Mouse (Mus musculus): ENCODE measurements around the gene Sarnp. TPM values are rescaled to one million over a fixed set of nuclear protein-coding genes. Genes with fewer than 3 reads are reported as not detected.

The Sarnp gene
- 132 and 144 TPM in 2 replicates for polyA plus RNA-seq (2021; fragmentation: Nextera tagmentation)
- long read RNA-seq, experiment 1, transcript Sarnp-201 (11 exons, 918 nt): major isoform, 23 of 92 reads
- long read RNA-seq, experiment 1, partial matches to known transcripts: 17 of 92 reads
- long read RNA-seq, experiment 1, other reads (novel, unspliced or antisense): 52 of 92 reads
- long read RNA-seq, experiment 2, transcript Sarnp-201 (11 exons, 918 nt): major isoform, 22 of 90 reads
- long read RNA-seq, experiment 2, partial matches to known transcripts: 7 of 90 reads
- long read RNA-seq, experiment 2, other reads (novel, unspliced or antisense): 61 of 90 reads

GRCm38 (mm10) chr10:128817033-128817432 is at the start of gene Sarnp:
TSS of gene Sarnp (plus strand) at chr10:128817333.

GRCm38 (mm10) chr10:128790398-128791124 is 26.6 kb upstream of the Sarnp start, which contains the start of gene Mmp19:
TSS of gene Mmp19 (plus strand) at chr10:128790910.

DNA sequence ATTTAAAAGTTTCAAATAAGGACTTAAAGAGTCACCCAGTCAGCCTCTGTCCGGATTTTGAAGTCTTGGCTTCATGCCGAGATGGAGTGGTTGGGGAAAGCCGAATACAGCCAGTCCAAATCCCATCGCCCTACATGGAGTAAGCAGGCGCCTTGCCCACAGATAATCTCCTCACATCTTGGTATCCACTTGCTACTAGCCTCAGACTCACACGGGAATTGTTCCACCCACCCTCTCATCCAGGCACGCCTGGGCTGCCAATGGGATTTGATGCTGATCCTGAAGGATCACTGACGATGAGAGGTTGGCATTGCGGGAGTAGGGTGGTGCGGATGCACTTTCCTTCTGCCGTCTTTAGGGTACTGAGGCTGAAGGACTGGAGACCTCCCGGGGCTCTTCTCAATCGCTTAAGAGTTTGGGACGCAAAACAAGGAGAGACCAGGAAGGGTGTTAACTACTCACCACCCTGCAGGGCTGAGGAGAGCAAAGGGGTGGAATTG is 13.3 kb upstream of the Sarnp start, which contains the start of gene Dnajc14:
Gene Dnajc14 (plus strand): TSS at position 292 of the 500 bp plus-strand sequence.

DNA sequence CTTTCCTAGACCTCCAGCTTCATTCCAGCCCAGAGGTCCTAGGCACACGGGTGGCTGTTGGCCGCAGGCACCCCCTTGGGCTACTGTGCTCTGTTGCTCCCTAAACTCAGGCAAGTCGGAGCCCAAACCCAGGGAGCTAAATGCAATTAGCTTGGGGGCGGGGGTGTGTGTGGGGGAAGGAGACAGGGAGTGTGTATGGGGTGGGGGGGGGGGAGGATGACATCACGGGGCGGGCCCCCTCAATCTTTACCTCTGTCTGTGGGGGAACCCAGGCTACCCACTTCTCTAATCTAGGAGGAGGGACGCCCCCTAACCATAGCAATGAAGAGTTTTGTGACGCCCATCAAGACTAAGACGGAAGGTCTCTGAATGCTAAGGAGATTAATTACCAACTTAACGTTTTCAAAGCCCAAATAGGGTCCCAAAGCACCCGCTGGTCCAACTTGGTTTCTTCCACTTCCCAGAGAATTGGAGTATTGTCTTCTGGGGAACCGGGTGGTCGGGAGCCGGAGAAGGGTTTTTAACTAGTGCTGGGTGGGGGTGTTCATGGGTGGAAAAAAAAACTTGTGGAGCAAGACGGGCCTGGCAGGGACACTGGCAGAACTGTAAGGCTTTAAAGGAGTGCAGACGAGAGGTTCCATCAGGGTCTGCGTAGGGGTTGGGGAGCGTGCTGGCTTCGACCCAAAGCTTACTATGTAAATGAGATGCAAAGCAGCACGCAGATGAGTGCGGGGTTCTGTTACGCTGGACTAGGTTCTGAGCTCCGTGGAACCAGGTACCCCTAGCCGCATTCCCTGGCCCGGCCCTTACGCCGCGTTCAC is 12.7 kb upstream of the Sarnp start, which contains the start of gene Tmem198b:
Gene Tmem198b (minus strand): TSS at position 100 of the 821 bp plus-strand sequence.

GRCm38 (mm10) chr10:128821358-128822056 is 4.4 kb downstream of the Sarnp start, which contains the start of gene Ormdl2:
TSS of gene Ormdl2 (minus strand) at chr10:128821645.

DNA sequence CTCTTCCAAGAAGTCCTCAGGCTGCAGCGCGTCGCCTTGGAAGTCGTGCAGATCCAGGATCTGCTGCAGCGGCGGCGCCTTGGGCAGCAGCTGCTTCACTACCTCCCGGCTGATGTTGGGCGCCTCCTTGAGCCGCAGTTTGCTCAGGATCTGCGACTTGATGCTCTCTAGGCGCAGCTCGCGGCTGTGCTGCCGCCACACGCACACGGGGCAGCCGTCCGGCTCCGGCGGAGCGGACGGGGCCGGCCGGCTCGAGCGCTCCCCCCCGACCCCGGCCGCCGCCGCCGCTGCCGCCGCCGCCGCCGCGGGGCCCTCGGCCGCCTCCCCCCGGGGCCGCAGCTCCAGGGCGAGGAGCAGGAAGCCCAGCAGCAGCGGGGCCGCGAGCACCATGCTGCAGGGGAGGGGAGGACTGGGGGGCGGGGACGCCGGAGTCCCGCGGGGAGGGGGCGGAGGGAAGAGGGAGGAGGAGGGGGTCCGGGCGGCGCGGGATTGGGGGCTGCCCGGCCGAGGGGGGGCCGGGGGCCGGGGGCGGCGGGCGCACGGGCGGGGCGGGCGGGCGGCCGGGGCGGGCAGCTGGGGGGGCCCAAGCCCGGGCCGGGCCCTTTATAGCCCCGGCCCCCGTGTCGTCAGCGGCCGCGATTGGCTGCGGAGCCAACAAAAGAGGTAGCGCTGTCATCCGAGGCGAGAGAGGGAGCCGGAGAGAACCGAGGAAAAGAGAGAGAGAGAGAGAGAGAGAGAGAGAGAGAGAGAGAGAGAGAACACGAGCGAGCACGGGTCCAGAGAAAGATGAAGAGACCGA is 74.4 kb downstream of the Sarnp start, which contains the start of gene Gdf11:
Gene Gdf11 (minus strand): TSS at position 423 of the 799 bp plus-strand sequence.

DNA sequence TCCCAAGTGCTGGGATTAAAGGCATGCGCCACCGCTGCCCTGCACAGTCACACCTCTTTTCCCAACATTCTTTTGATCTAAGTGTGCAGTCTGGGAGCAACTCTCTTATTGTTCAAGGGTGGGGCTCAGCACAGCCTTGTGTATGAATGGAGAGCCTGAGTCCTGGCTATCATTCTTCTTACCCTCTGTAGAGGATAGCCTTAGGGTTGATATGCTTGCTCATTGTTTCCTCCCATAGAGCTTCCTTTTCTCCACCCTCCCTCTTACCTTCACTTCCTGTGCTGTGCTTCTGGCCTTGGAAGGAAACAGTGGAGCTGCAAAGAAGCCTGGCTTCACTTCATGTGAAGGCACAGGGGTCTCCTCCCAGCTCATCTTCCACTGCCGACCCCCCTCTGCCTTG is 83.6 kb downstream of the Sarnp start, which contains the start of gene Cd63:
Gene Cd63 (plus strand): TSS at position 292 of the 400 bp plus-strand sequence.

GRCm38 (mm10) chr10:128922822-128923012 is 105.6 kb downstream of the Sarnp start, which contains the start of gene Rdh5:
TSS of gene Rdh5 (minus strand) at chr10:128922888.

GRCm38 (mm10) chr10:128923935-128924334 is 106.8 kb downstream of the Sarnp start, which contains the start of gene Bloc1s1:
TSS of gene Bloc1s1 (minus strand) at chr10:128924035.

Other genes with a start within 250 kb of the Sarnp start
- 1.3 and 1.5 TPM in 2 replicates for gene Erbb3, start 227.7 kb upstream of the Sarnp start, polyA plus RNA-seq (2021; fragmentation: Nextera tagmentation)
- gene Rps26, start 190.6 kb upstream of the Sarnp start, polyA plus RNA-seq (2021; fragmentation: Nextera tagmentation): 1,260 and 1,337 TPM in 2 replicates
- 3.5 and 4.4 TPM in 2 replicates for gene Ikzf4, start 171.3 kb upstream of the Sarnp start, polyA plus RNA-seq (2021; fragmentation: Nextera tagmentation)
- gene Suox, start 143.3 kb upstream of the Sarnp start, polyA plus RNA-seq (2021; fragmentation: Nextera tagmentation): 9.6 and 10.0 TPM in 2 replicates
- gene Rab5b, start 121.1 kb upstream of the Sarnp start, polyA plus RNA-seq (2021; fragmentation: Nextera tagmentation): 50.2 and 54.3 TPM in 2 replicates
- 0.64 and 0.75 TPM in 2 replicates for gene Pmel, start 113.1 kb upstream of the Sarnp start, polyA plus RNA-seq (2021; fragmentation: Nextera tagmentation)
- gene Cdk2, start 112.3 kb upstream of the Sarnp start, polyA plus RNA-seq (2021; fragmentation: Nextera tagmentation): 1.2 and 1.5 TPM in 2 replicates
- 5.3 TPM in 2 replicates for gene Dgka, start 72.5 kb upstream of the Sarnp start, polyA plus RNA-seq (2021; fragmentation: Nextera tagmentation)
- gene Pym1, start 69.4 kb upstream of the Sarnp start, polyA plus RNA-seq (2021; fragmentation: Nextera tagmentation): 6.5 and 6.7 TPM in 2 replicates
- 0.11 and 0.31 TPM in 2 replicates for gene Mmp19, start 26.4 kb upstream of the Sarnp start, polyA plus RNA-seq (2021; fragmentation: Nextera tagmentation)
- 14.7 and 15.1 TPM in 2 replicates for gene Dnajc14, start 13.3 kb upstream of the Sarnp start, polyA plus RNA-seq (2021; fragmentation: Nextera tagmentation)
- 4.6 and 4.7 TPM in 2 replicates for gene Tmem198b, start 13.0 kb upstream of the Sarnp start, polyA plus RNA-seq (2021; fragmentation: Nextera tagmentation)
- 22.3 and 35.3 TPM in 2 replicates for gene Ormdl2, start 4.3 kb downstream of the Sarnp start, polyA plus RNA-seq (2021; fragmentation: Nextera tagmentation)
- 6.8 and 7.9 TPM in 2 replicates for gene Gdf11, start 74.4 kb downstream of the Sarnp start, polyA plus RNA-seq (2021; fragmentation: Nextera tagmentation)
- 190 and 257 TPM in 2 replicates for gene Cd63, start 83.7 kb downstream of the Sarnp start, polyA plus RNA-seq (2021; fragmentation: Nextera tagmentation)
- gene Rdh5, start 105.6 kb downstream of the Sarnp start, polyA plus RNA-seq (2021; fragmentation: Nextera tagmentation): 10.0 and 83.5 TPM in 2 replicates
- 356 and 436 TPM in 2 replicates for gene Bloc1s1, start 106.7 kb downstream of the Sarnp start, polyA plus RNA-seq (2021; fragmentation: Nextera tagmentation)
- 3.7 and 4.6 TPM in 2 replicates for gene Itga7, start 116.5 kb downstream of the Sarnp start, polyA plus RNA-seq (2021; fragmentation: Nextera tagmentation)
- not detected in 2 replicates for gene Mettl7b, start 143.7 kb downstream of the Sarnp start, polyA plus RNA-seq (2021; fragmentation: Nextera tagmentation)
- not detected in 2 replicates for gene Olfr9, start 172.1 kb downstream of the Sarnp start, polyA plus RNA-seq (2021; fragmentation: Nextera tagmentation)
- not detected in 2 replicates for gene Olfr763, start 193.5 kb downstream of the Sarnp start, polyA plus RNA-seq (2021; fragmentation: Nextera tagmentation)
- gene Olfr764-ps1, start 222.6 kb downstream of the Sarnp start, polyA plus RNA-seq (2021; fragmentation: Nextera tagmentation): not detected in 2 replicates
- gene Olfr765, start 232.7 kb downstream of the Sarnp start, polyA plus RNA-seq (2021; fragmentation: Nextera tagmentation): not detected in 2 replicates